Mouse (Mus musculus): Measurements from ENCODE around the gene Mier3. TPM values are rescaled to one million over a fixed set of nuclear protein-coding genes. Genes with fewer than 3 reads are reported as not detected.
A peak's percentile ranks its signal among the peaks of the same experiment; 100 is the strongest.
"Not testable (repeated sequence)": the region's sequence is repeated elsewhere in the genome, so short reads cannot be mapped to it uniquely, and the experiment has no call there.

The Mier3 gene
- polyA plus RNA-seq, 1 experiment from 2014 or later, result 15.5 TPM

- Histone ChIP-seq H3K27ac (no peak overlapping the region), H3K36me3 (no peaks in the 10 kb centered on the region), H3K27me3 (ENCODE audit: insufficient read depth, poor library complexity, severe bottlenecking) (no peaks in the 10 kb centered on the region), H3K4me1 (no peaks in the 10 kb centered on the region), H3K9me3 (no peaks in the 10 kb centered on the region), H3K4me3 (no peak overlapping the region)
- no peak for DNase-seq (ENCODE audit: low spot score)
- WGBS, result 75% methylated on average over 13 of the region's 13 CpGs
Observed at GRCm38 (mm10) chr13:111660072-111660471, 20.7 kb upstream of the Mier3 start.

- Histone ChIP-seq H3K27ac (no peak overlapping the region), H3K4me3 (no peak overlapping the region), H3K9me3 (no peaks in the 10 kb centered on the region), H3K27me3 (ENCODE audit: insufficient read depth, poor library complexity, severe bottlenecking) (no peaks in the 10 kb centered on the region), H3K4me1 (no peaks in the 10 kb centered on the region), H3K36me3 (no peaks in the 10 kb centered on the region)
- no peak for DNase-seq (ENCODE audit: low spot score)
- WGBS, result 68% methylated on average over 3 of the region's 3 CpGs
Observed at GRCm38 (mm10) chr13:111660556-111660955, 20.2 kb upstream of the Mier3 start.

- H3K27me3 ChIP-seq (ENCODE audit: insufficient read depth, poor library complexity, severe bottlenecking), result no peaks in the 10 kb centered on the region
- H3K4me1 ChIP-seq, result no peaks in the 10 kb centered on the region
- no peaks in the 10 kb centered on the region for H3K9me3 ChIP-seq
- DNase-seq (ENCODE audit: low spot score), result no peak
- no peak overlapping the region for H3K27ac ChIP-seq
- no peak overlapping the region for H3K4me3 ChIP-seq
- 86% methylated on average over 7 of the region's 7 CpGs for WGBS
- H3K36me3 ChIP-seq, result no peaks in the 10 kb centered on the region
Observed at GRCm38 (mm10) chr13:111668016-111668415, 12.8 kb upstream of the Mier3 start.

GRCm38 (mm10) chr13:111676841-111677240 lies 3.9 kb upstream of the Mier3 start:
- no peaks in the 10 kb centered on the region for H3K27me3 ChIP-seq (ENCODE audit: insufficient read depth, poor library complexity, severe bottlenecking)
- H3K4me3 ChIP-seq, result no peak overlapping the region
- H3K36me3 ChIP-seq, result no peaks in the 10 kb centered on the region
- H3K27ac ChIP-seq, result no peak overlapping the region
- 89% methylated on average over 3 of the region's 3 CpGs for WGBS
- H3K9me3 ChIP-seq, result peaks cover 10% of the 10 kb centered on the region; the same call in 1 of the 2 replicates
- H3K4me1 ChIP-seq, result no peaks in the 10 kb centered on the region
- no peak for DNase-seq (ENCODE audit: low spot score)

DNA sequence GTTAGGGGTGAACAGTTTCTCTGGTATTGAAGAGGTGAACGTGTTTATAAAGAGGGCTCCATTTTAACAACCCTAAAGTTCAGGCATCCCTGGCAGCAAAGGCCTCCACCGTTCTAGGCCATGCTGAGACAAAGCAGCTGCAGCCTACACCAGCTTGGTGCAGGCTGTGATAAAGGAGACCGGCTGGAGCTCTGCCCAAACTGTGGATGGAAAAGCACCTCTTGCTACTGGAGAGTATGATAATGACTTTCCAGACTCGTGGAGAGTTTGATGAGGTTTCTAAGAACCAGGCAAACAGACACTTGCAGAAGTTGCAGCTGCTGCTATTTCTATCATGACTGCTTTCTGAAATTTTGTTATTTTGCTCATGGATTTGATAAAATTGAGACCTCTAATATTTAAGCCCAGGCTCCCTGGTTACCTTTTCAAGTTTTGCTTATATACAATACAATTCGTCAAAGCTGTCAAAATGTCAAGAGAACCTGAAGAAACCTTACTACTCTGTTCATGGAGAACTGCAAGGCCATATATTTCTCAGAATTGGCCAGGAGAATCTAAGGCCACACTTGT lies 3.4 kb downstream of the Mier3 start:
- H3K4me1 ChIP-seq, result peaks cover 5% of the 10 kb centered on the region
- H3K27me3 ChIP-seq (ENCODE audit: insufficient read depth, poor library complexity, severe bottlenecking), result peaks cover 6% of the 10 kb centered on the region; the same call in 1 of the 2 replicates
- WGBS, result 34% methylated on average over 5 of the region's 5 CpGs
- H3K36me3 ChIP-seq, result no peaks in the 10 kb centered on the region
- DNase-seq (ENCODE audit: low spot score), result no peak
- H3K9me3 ChIP-seq, result no peaks in the 10 kb centered on the region
- H3K27ac ChIP-seq, result no peak overlapping the region
- H3K4me3 ChIP-seq, result no peak overlapping the region

GRCm38 (mm10) chr13:111685751-111686462 lies 5.1 kb downstream of the Mier3 start:
- DNase-seq (ENCODE audit: low spot score), result peak; percentile 95
- no peaks in the 10 kb centered on the region for H3K36me3 ChIP-seq
- peak overlapping the region; percentile 99 for H3K4me3 ChIP-seq
- no peaks in the 10 kb centered on the region for H3K9me3 ChIP-seq
- H3K4me1 ChIP-seq, result peaks cover 5% of the 10 kb centered on the region
- H3K27me3 ChIP-seq (ENCODE audit: insufficient read depth, poor library complexity, severe bottlenecking), result peaks cover 6% of the 10 kb centered on the region; the same call in 1 of the 2 replicates
- peak overlapping the region; percentile 99 for H3K27ac ChIP-seq
- WGBS, result under 1% methylated on average over 73 of the region's 86 CpGs

DNA sequence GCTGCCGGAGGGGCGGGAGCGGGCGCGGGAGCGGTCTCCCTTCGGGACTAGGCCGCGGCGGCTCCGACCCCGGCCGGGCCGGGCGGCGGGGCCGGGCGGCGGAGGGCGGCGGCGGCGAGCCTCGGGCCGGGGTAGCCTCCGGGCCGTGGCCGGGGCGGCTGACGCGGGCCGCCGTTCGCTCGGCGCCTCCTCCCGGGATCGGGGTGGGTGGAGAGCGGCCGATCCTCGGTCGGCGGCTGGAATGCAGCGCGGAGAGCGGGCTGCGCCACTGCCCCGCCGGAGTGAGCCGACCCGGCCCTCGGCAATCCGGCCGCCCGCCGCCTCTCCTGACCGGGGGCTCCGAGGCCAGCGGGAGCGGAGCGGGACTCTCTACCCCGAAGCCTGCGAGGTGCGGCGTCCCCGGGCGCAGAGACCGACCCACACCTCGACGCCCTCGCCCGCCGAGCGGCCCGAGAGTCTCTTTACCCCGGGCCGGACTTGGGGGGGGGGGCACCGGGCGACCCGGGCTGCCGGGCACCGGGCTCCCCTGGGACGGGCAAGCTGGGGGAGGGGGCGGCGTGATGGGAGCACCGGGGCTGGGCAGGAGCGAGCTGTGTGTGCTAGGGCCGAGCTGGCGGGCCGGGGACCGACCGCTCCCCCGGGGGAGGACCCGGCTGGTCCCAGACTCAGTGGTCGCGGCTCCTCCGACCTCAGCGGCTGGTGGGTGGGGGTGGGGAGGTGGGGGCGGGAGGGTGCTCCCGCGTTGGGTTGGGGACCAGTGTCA lies 5.9 kb downstream of the Mier3 start:
- no peaks in the 10 kb centered on the region for H3K9me3 ChIP-seq
- WGBS, result under 1% methylated on average over 92 of the region's 101 CpGs
- peak overlapping the region; percentile 99 for H3K4me3 ChIP-seq
- H3K36me3 ChIP-seq, result peaks cover 8% of the 10 kb centered on the region
- peak; percentile 81 for DNase-seq (ENCODE audit: low spot score)
- H3K27me3 ChIP-seq (ENCODE audit: insufficient read depth, poor library complexity, severe bottlenecking), result peaks cover 6% of the 10 kb centered on the region; the same call in 1 of the 2 replicates
- H3K4me1 ChIP-seq, result peaks cover 5% of the 10 kb centered on the region
- H3K27ac ChIP-seq, result peak overlapping the region; percentile 99

- peak overlapping the region; percentile 99 for H3K27ac ChIP-seq
- H3K36me3 ChIP-seq, result peaks cover 14% of the 10 kb centered on the region
- H3K9me3 ChIP-seq, result no peaks in the 10 kb centered on the region
- under 1% methylated on average over 35 of the region's 35 CpGs for WGBS
- peak; percentile 84 for DNase-seq (ENCODE audit: low spot score)
- peaks cover 5% of the 10 kb centered on the region for H3K4me1 ChIP-seq
- H3K27me3 ChIP-seq (ENCODE audit: insufficient read depth, poor library complexity, severe bottlenecking), result peaks cover 6% of the 10 kb centered on the region; the same call in 1 of the 2 replicates
- peak overlapping the region; percentile 99 for H3K4me3 ChIP-seq
Observed at GRCm38 (mm10) chr13:111687285-111687781, 6.6 kb downstream of the Mier3 start.

- Histone ChIP-seq H3K9me3 (no peaks in the 10 kb centered on the region), H3K36me3 (peaks cover 73% of the 10 kb centered on the region), H3K27ac (no peak overlapping the region), H3K4me1 (no peaks in the 10 kb centered on the region), H3K4me3 (no peak overlapping the region), H3K27me3 (ENCODE audit: insufficient read depth, poor library complexity, severe bottlenecking) (no peaks in the 10 kb centered on the region)
- WGBS, result 95% methylated on average over 10 of the region's 10 CpGs
- DNase-seq (ENCODE audit: low spot score), result no peak
Observed at GRCm38 (mm10) chr13:111703396-111703795, 22.6 kb downstream of the Mier3 start.

DNA sequence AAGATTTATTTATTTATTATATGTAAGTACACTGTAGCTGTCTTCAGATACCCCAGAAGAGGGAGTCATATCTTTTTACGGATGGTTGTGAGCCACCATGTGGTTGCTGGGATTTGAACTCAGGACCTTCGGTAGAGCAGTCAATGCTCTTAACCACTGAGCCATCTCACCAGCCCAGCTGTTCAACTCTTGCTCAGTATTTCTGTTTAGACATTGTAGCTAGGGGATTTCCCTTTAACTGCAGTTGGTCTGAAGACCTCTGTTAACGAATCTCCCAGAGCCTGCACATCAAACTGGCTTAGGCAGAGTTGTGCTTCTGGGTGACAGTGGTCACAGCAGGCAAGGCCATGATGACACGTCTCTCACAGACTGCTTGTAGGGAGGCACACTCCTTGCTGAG lies 23.2 kb downstream of the Mier3 start:
- H3K27me3 ChIP-seq (ENCODE audit: insufficient read depth, poor library complexity, severe bottlenecking); DNase-seq (ENCODE audit: low spot score); H3K9me3 ChIP-seq; H3K4me1 ChIP-seq; H3K27ac ChIP-seq; H3K4me3 ChIP-seq: not testable (repeated sequence)
- peaks cover 78% of the 10 kb centered on the region for H3K36me3 ChIP-seq
- 85% methylated on average over 4 of the region's 4 CpGs for WGBS

DNA sequence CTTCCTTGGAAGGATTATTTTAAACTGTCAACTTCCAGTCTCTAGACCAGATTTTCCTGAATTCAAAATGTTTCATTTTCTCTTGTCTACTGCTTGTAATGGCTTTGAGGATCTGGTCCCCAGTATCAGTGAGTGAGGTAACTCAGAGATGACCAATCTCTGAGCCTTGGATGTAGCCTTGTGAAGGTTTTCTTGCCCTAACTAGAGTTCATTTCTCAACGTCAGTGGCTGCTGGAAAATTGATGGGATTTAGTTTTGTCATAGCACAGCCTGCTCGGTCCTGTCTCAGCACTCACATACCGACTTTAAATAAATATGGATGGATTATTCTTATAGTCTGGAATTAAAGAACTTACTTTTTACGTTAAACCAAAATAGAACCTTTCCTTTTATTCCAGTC lies 29.8 kb downstream of the Mier3 start:
- no peaks in the 10 kb centered on the region for H3K4me1 ChIP-seq
- H3K27ac ChIP-seq, result no peak overlapping the region
- 92% methylated on average over 4 of the region's 4 CpGs for WGBS
- H3K36me3 ChIP-seq, result peaks cover 98% of the 10 kb centered on the region
- H3K4me3 ChIP-seq, result no peak overlapping the region
- H3K27me3 ChIP-seq (ENCODE audit: insufficient read depth, poor library complexity, severe bottlenecking), result no peaks in the 10 kb centered on the region
- no peaks in the 10 kb centered on the region for H3K9me3 ChIP-seq
- no peak for DNase-seq (ENCODE audit: low spot score)

GRCm38 (mm10) chr13:111719726-111720125 lies 38.9 kb downstream of the Mier3 start:
- Histone ChIP-seq H3K27ac (no peak overlapping the region), H3K4me3 (no peak overlapping the region), H3K36me3 (peaks cover 33% of the 10 kb centered on the region), H3K27me3 (ENCODE audit: insufficient read depth, poor library complexity, severe bottlenecking) (no peaks in the 10 kb centered on the region), H3K4me1 (no peaks in the 10 kb centered on the region), H3K9me3 (no peaks in the 10 kb centered on the region)
- 69% methylated on average over 9 of the region's 9 CpGs for WGBS
- no peak for DNase-seq (ENCODE audit: low spot score)

DNA sequence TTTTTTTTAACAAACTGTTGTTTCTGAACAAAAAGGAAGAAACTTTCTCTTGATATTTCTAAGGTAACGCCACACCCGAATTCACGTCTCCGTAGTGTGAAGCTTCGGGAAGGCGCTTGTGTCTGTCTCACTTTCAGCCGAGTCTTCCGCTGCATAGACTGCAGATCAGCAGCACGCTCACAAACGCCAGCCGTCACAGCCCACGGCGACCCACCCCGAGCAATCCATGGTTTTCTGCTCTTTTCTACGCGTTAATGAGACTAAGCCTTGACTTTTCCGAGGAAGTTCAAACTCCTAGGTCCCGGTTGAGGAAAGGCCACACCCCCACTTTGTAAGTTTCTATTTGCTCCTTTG lies 44.0 kb downstream of the Mier3 start:
- DNase-seq (ENCODE audit: low spot score), result no peak
- H3K4me1 ChIP-seq, result peaks cover 7% of the 10 kb centered on the region; the same call in 1 of the 2 replicates
- peak overlapping the region; percentile 67 for H3K4me3 ChIP-seq
- H3K27ac ChIP-seq, result peak overlapping the region; percentile 86
- 0% methylated on average over 18 of the region's 18 CpGs for WGBS
- peaks cover 5% of the 10 kb centered on the region for H3K9me3 ChIP-seq
- H3K27me3 ChIP-seq (ENCODE audit: insufficient read depth, poor library complexity, severe bottlenecking), result no peaks in the 10 kb centered on the region
- peaks cover 8% of the 10 kb centered on the region; the same call in 1 of the 2 replicates for H3K36me3 ChIP-seq
